ENCODE assay signal across 22 mouse cellular contexts in genomic region chr6:120010535-120010934, GRCm38 (mm10). TPM values are rescaled to one million over a fixed set of nuclear protein-coding genes. Genes with fewer than 3 reads are reported as not detected.
DNase-seq lines count a peak whose midpoint lies in the region; ATAC-seq and TF ChIP-seq lines count a peak whose summit lies in the region.
"Had no signal": no experiment of that assay in that cellular context is flagged by ENCODE, and none has a peak within 500 bp of the region (broad histone marks: within the 10 kb centered on the region; RNA-seq: fewer than 3 reads in every experiment).

No protein-coding gene starts in this region.

- H3K4me1 ChIP-seq in CH12.LX (ENCODE audit: control insufficient read depth in 1 of 2, insufficient read depth in 2 of 2): peaks cover 0 to 68% of the 10 kb centered on the region in 2 experiments; a peak in 2 of 4 replicates
- peaks cover 85% of the 10 kb centered on the region for H3K4me1 ChIP-seq in erythroblast, embryonic 14.5 days (ENCODE audit: control insufficient read depth)
- H3K4me1 ChIP-seq in liver, embryonic 16.5 days (ENCODE audit: control insufficient read depth, low read depth, low read length): peaks cover 38% of the 10 kb centered on the region
- no peaks in the 10 kb centered on the region for H3K4me1 ChIP-seq in cerebellum, adult 2 months (ENCODE audit: control insufficient read depth, insufficient read depth, low read length)
- H3K4me1 ChIP-seq: hindbrain, embryonic 13.5 days had no signal

- no peak for TF ChIP-seq RAD21 in CH12.LX (IDR thresholded peaks at IDR 0.05; ENCODE audit: low read depth, low read length)

- ATAC-seq in liver, embryonic 16.5 days (ENCODE audit: low read depth): no peak
- ATAC-seq: activated CD4-positive, CD25-positive, alpha-beta regulatory T cell, adult 4 months; forebrain, embryonic 13.5 days; hindbrain, postnatal 0 days; Patski had no signal

- H3K79me2 ChIP-seq in CH12.LX (replicated peaks; ENCODE audit: control insufficient read depth, extremely low read depth, insufficient read depth, poor library complexity, severe bottlenecking): peaks cover 75% of the 10 kb centered on the region

- H3K9me3 ChIP-seq in CH12.LX (replicated peaks; ENCODE audit: low read length): no peaks in the 10 kb centered on the region
- H3K9me3 ChIP-seq in erythroblast, embryonic 14.5 days (ENCODE audit: control insufficient read depth, low read length): no peaks in the 10 kb centered on the region
- H3K9me3 ChIP-seq in liver, embryonic 16.5 days (replicated peaks; ENCODE audit: control insufficient read depth, low read length): no peaks in the 10 kb centered on the region
- H3K9me3 ChIP-seq: embryonic facial prominence, embryonic 15.5 days; forebrain, embryonic 13.5 days; heart, embryonic 15.5 days; hindbrain, embryonic 13.5 days had no signal

- no peak for TF ChIP-seq CTCF in CH12.LX (conservative IDR thresholded peaks at IDR 0.05 in 1 of 2, IDR thresholded peaks at IDR 0.05 in 1 of 2; ENCODE audit: low read depth in 2 of 2, low read length in 2 of 2)
- no peak for TF ChIP-seq CTCF in gastrocnemius, adult 2 months (IDR thresholded peaks at IDR 0.05)
- TF ChIP-seq CTCF in cerebellum, adult 2 months (IDR thresholded peaks at IDR 0.05; ENCODE audit: borderline replicate concordance, insufficient read depth, low read depth, low read length): no peak

- no peak overlapping the region for H3K27ac ChIP-seq in CH12.LX (ENCODE audit: insufficient read depth, low read depth)
- H3K27ac ChIP-seq in liver, embryonic 16.5 days (ENCODE audit: low read length): peak overlapping the region; percentile 63
- no peak overlapping the region for H3K27ac ChIP-seq in gastrocnemius, adult 2 months
- no peak overlapping the region for H3K27ac ChIP-seq in cerebellum, adult 2 months (ENCODE audit: insufficient read depth, low read length)
- H3K27ac ChIP-seq: embryonic facial prominence, embryonic 15.5 days; forebrain, embryonic 13.5 days; heart, adult 2 months; heart, embryonic 15.5 days; hindbrain, embryonic 13.5 days; hindbrain, postnatal 0 days had no signal

- TF ChIP-seq POLR2A in CH12.LX (IDR thresholded peaks at IDR 0.05; ENCODE audit: low read depth, low read length): no peak
- TF ChIP-seq POLR2A in cerebellum, adult 2 months (IDR thresholded peaks at IDR 0.05; ENCODE audit: borderline replicate concordance, insufficient read depth, low read length): no peak

- H3K9ac ChIP-seq in CH12.LX (ENCODE audit: insufficient read depth, low read depth): no peak overlapping the region
- H3K9ac ChIP-seq in liver, embryonic 16.5 days (ENCODE audit: low read depth, low read length): no peak overlapping the region; the same call in 1 of the 2 replicates
- H3K9ac ChIP-seq: embryonic facial prominence, embryonic 15.5 days; forebrain, embryonic 13.5 days; heart, embryonic 15.5 days; hindbrain, embryonic 13.5 days had no signal

- peaks cover 0 to 32% of the 10 kb centered on the region in 2 experiments for H3K36me3 ChIP-seq in CH12.LX (replicated peaks in 1 of 2; ENCODE audit: control insufficient read depth in 1 of 2, insufficient read depth in 1 of 2, low read length in 1 of 2)
- H3K36me3 ChIP-seq in erythroblast, embryonic 14.5 days (ENCODE audit: control insufficient read depth): peaks cover 48% of the 10 kb centered on the region
- no peaks in the 10 kb centered on the region for H3K36me3 ChIP-seq in liver, embryonic 16.5 days (ENCODE audit: control insufficient read depth, insufficient read depth)
- H3K36me3 ChIP-seq: embryonic facial prominence, embryonic 15.5 days; heart, embryonic 15.5 days; hindbrain, embryonic 13.5 days had no signal

- no peaks in the 10 kb centered on the region for H3K27me3 ChIP-seq in CH12.LX (replicated peaks)
- H3K27me3 ChIP-seq in erythroblast, embryonic 14.5 days (ENCODE audit: control insufficient read depth): no peaks in the 10 kb centered on the region
- H3K27me3 ChIP-seq in liver, embryonic 16.5 days (ENCODE audit: control insufficient read depth, insufficient read depth, low read depth, low read length): no peaks in the 10 kb centered on the region
- H3K27me3 ChIP-seq in cerebellum, adult 2 months (ENCODE audit: control insufficient read depth, insufficient read depth, low read length): no peaks in the 10 kb centered on the region
- H3K27me3 ChIP-seq: embryonic facial prominence, embryonic 15.5 days; forebrain, embryonic 13.5 days; heart, embryonic 15.5 days; hindbrain, embryonic 13.5 days; Patski had no signal

- H3K4me2 ChIP-seq in CH12.LX (ENCODE audit: insufficient read depth, low read depth, poor library complexity, severe bottlenecking): no peak overlapping the region
- H3K4me2 ChIP-seq in liver, embryonic 16.5 days (ENCODE audit: low read depth, low read length): no peak overlapping the region; the same call in 1 of the 2 replicates
- H3K4me2 ChIP-seq: embryonic facial prominence, embryonic 15.5 days; forebrain, embryonic 13.5 days; heart, embryonic 11.5 days; heart, embryonic 15.5 days; hindbrain, embryonic 13.5 days had no signal

- DNase-seq in 3T3-L1 (ENCODE audit: low read depth, low spot score) (peak; percentile 49), CH12.LX (ENCODE audit: extremely low read depth) (peak; percentile 21)
- DNase-seq in gastrocnemius, adult 2 months: no peak
- DNase-seq in gastrocnemius, postnatal 36 days: no peak
- no peak for DNase-seq in cerebellum, adult 2 months
- DNase-seq: adrenal gland, postnatal 14 days; cerebellum, adult 8-10 months; cerebellum, postnatal 14 days; embryo, embryonic 11 days; gastrocnemius, postnatal 10 days; heart, adult 2 months; heart, postnatal 14 days had no signal

- TF ChIP-seq EP300 in CH12.LX (IDR thresholded peaks at IDR 0.05; ENCODE audit: low read length): no peak

- in situ Hi-C loops in CH12.LX (cut with MboI; ENCODE audit: low pct_ligation_motif_present, low pct_unique_long_range_greater_than_20kb, low sequenced_read_pairs): no loop called here

- dilution Hi-C loops in CH12.LX (cut with MboI; ENCODE audit: extremely low pct_ligation_motif_present, extremely low pct_unique_long_range_greater_than_20kb, low sequenced_read_pairs): no loop called here

- intact Hi-C loops in gastrocnemius, adult 2 months (cut with DNase I): no loop called here
- intact Hi-C loops in gastrocnemius, postnatal 36 days (cut with DNase I): no loop called here

- H3K4me3 ChIP-seq in CH12.LX (replicated peaks in 1 of 3; ENCODE audit: low read depth in 2 of 3, low read length in 2 of 3, poor library complexity in 1 of 3): no peak overlapping the region
- peak overlapping the region; percentile 30 for H3K4me3 ChIP-seq in erythroblast, embryonic 14.5 days (replicated peaks)
- no peak overlapping the region for H3K4me3 ChIP-seq in liver, embryonic 16.5 days (ENCODE audit: low read depth, low read length)
- H3K4me3 ChIP-seq in gastrocnemius, adult 2 months: no peak overlapping the region
- no peak overlapping the region for H3K4me3 ChIP-seq in cerebellum, adult 2 months (replicated peaks; ENCODE audit: insufficient read depth, low read depth, low read length)
- H3K4me3 ChIP-seq: embryonic facial prominence, embryonic 15.5 days; forebrain, embryonic 13.5 days; heart, adult 2 months; heart, embryonic 15.5 days; hindbrain, embryonic 13.5 days had no signal

TF ChIP-seq in CH12.LX, 34 proteins besides CTCF, POLR2A, EP300 and RAD21:
- no peak for TF ChIP-seq PAX5 (IDR thresholded peaks at IDR 0.05; ENCODE audit: low read length)
- no peak for TF ChIP-seq ZMIZ1 (IDR thresholded peaks at IDR 0.05; ENCODE audit: low read depth, low read length)
- no peak for TF ChIP-seq CHD2 (IDR thresholded peaks at IDR 0.05; ENCODE audit: low read length)
- no peak for TF ChIP-seq JUN (IDR thresholded peaks at IDR 0.05; ENCODE audit: insufficient read depth, low read depth, low read length)
- TF ChIP-seq POLR2AphosphoS2 (IDR thresholded peaks at IDR 0.05; ENCODE audit: low read depth, low read length): no peak
- TF ChIP-seq SMC3 (IDR thresholded peaks at IDR 0.05; ENCODE audit: low read depth, low read length): no peak
- TF ChIP-seq GABPA (IDR thresholded peaks at IDR 0.05; ENCODE audit: insufficient replicate concordance, low read depth, low read length): no peak

RNA-seq across cellular contexts. Expression of gene Wnk1, which starts 27.9 kb away (rescaled TPM):
- total RNA-seq in CH12.LX (2012; rRNA removed) (113 and 125 TPM in 2 replicates), CH12.LX (2014; rRNA removed) (84.8 and 97.2 TPM in 2 replicates)
- polyA plus RNA-seq in CH12.LX (2012; ENCODE audit: insufficient read length, low read depth): 179 and 216 TPM in 2 replicates
- polyA plus RNA-seq in erythroblast, embryonic 14.5 days (2012): 3.1 and 4.3 TPM in 2 replicates
- polyA plus RNA-seq in liver, embryonic 16.5 days (2015; fragmentation: Nextera tagmentation; extraction: Ambion mirVana): 23.2 and 28.8 TPM in 2 replicates
- total RNA-seq in gastrocnemius, adult 2 months (2021): 100 to 1,000 TPM; 305 to 369 TPM
- 100 to 1,000 TPM; 283 to 313 TPM for total RNA-seq in gastrocnemius, postnatal 36 days (2021)
- polyA plus RNA-seq in cerebellum, adult 2 months (2012; rRNA removed): 252 and 288 TPM in 2 replicates

Comparison
In these comparisons a context has a peak if more than half of its experiments do, and no peak if none do; other contexts are left out.
1. DNase-seq: peak in 3T3-L1 (single experiment) and CH12.LX (single experiment); none in gastrocnemius, adult 2 months (single experiment), gastrocnemius, postnatal 36 days (0 of 2) and cerebellum, adult 2 months (0 of 2).